Mouse (Mus musculus) embryonic facial prominence, embryonic 14.5 days (tissue): ENCODE results near the gene Sp6. TPM values are rescaled to one million over a fixed set of nuclear protein-coding genes. Genes with fewer than 3 reads are reported as not detected.

Experiments
- ATAC-seq: fragments of 200-750 bp; cut with Nextera tagmentation; 2 replicates; pipeline ENCODE4 v1.8.0; 2017; ENCODE audit warnings: low read depth, moderate number of reproducible peaks, moderate TSS enrichment
- DNase-seq: peaks from one replicate; pipeline ENCODE4 v3.0.0-alpha.2; 2015; ENCODE audit warnings: low spot score
- H3K27ac ChIP-seq: fragments of 300-500 bp; sonication (generic); replicated peaks from 2 replicates; pipeline ENCODE4 v1.5.1; 2014; ENCODE audit warnings: low read depth, mild to moderate bottlenecking, low read length, moderate library complexity
- H3K27me3 ChIP-seq: fragments of 300-500 bp; sonication (generic); replicated peaks from 2 replicates; pipeline ENCODE4 v1.6.1; 2014; ENCODE audit warnings: low read length; ENCODE audit not compliant: control insufficient read depth, insufficient read depth
- H3K36me3 ChIP-seq: fragments of 300-500 bp; sonication (generic); 2 replicates; pipeline ENCODE4 v1.6.1; 2014; ENCODE audit warnings: low read length, mixed read lengths; ENCODE audit not compliant: control insufficient read depth, insufficient read depth
- H3K4me1 ChIP-seq: fragments of 300-500 bp; sonication (generic); 2 replicates; pipeline ENCODE4 v1.6.1; 2014; ENCODE audit warnings: antibody characterized with exemption, low read length; ENCODE audit not compliant: control insufficient read depth, insufficient read depth
- H3K4me2 ChIP-seq: fragments of 300-500 bp; sonication (generic); 2 replicates; pipeline ENCODE4 v1.6.1; 2014; ENCODE audit warnings: low read depth, mild to moderate bottlenecking, low read length, moderate library complexity, mixed read lengths
- H3K4me3 ChIP-seq: fragments of 300-500 bp; sonication (generic); 2 replicates; pipeline ENCODE4 v1.5.1; 2014; ENCODE audit warnings: low read depth, mild to moderate bottlenecking, low read length
- H3K9ac ChIP-seq: fragments of 300-500 bp; sonication (generic); 2 replicates; pipeline ENCODE4 v1.6.1; 2014; ENCODE audit warnings: low read depth, mild to moderate bottlenecking, low read length, moderate library complexity, mixed read lengths
- H3K9me3 ChIP-seq: fragments of 300-500 bp; sonication (generic); 2 replicates; pipeline ENCODE4 v1.6.1; 2016; ENCODE audit warnings: low read length; ENCODE audit not compliant: control insufficient read depth
- WGBS: fragments of 180-500 bp; shearing (Covaris S2); extraction: QIAGEN DNeasy Blood & Tissue Kit; methylation state at CpG from one replicate; pipeline ENCODE4 v1.1.7; 2014; 5-methylcytosine and 5-hydroxymethylcytosine counted together
- polyA plus RNA-seq: library from polyadenylated mRNA; unstranded; fragments of >200 nt; fragmentation: Nextera tagmentation; extraction: Ambion mirVana; gene quantifications from 2 replicates; pipeline ENCODE4 v1.2.1, GENCODE M21; 2014

Gene Sp6
- polyA plus RNA-seq, 1 experiment from 2014 or later = 2.1 TPM

DNA sequence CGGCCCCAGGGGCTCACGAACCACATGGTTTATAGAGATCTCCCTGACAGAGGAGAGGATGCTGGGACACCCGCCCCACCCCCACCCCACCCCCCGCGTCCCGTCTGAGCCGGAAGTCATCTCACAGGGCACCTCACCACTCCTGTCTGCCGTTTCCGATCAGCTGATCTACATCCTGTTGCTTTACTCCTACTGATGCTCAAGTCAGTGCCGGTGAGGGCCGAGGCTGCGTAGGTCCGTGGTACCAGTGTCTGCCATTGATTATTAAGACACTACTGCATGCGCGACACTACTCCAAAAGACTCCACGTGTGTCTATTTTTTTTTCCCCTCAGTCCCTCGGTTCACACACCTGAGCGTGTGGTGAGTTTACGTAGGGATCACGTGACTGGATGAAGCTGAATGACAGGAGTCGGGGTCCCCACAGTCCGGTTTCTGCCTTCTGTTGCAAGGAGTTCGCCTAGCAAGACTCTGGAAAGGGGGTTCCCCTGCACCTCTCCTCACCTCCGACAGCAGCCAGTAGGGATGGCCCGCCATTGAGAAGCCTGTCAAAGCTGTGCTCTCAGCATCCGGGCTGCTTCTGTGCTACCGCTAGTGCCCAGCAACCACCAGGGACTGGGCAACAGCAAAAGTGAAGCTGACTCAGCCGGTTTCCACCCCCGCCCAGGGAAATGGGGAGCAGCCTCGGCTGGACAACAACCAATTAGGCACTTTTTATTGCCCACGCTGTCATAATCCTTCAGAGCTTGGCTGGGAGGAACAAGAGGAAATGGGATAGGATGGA is 25.1 kb upstream of the Sp6 start:
- peaks cover 10% of the 10 kb centered on the region; the same call in 1 of the 2 replicates for H3K27me3 ChIP-seq
- DNase-seq = no peak
- no peaks in the 10 kb centered on the region for H3K9me3 ChIP-seq
- H3K9ac ChIP-seq = peak overlapping the region; percentile 5; the same call in 1 of the 2 replicates
- H3K36me3 ChIP-seq = no peaks in the 10 kb centered on the region
- WGBS = 4% methylated on average over 29 of the region's 31 CpGs
- peak; percentile 45; the same call in 1 of the 2 replicates for ATAC-seq
- H3K4me2 ChIP-seq = peak overlapping the region; percentile 49
- H3K4me1 ChIP-seq = peaks cover 7% of the 10 kb centered on the region; the same call in 1 of the 2 replicates
- H3K27ac ChIP-seq = no peak overlapping the region
- H3K4me3 ChIP-seq = peak overlapping the region; percentile 27

- Histone ChIP-seq H3K27ac (no peak overlapping the region), H3K36me3 (no peaks in the 10 kb centered on the region), H3K27me3 (peaks cover 10% of the 10 kb centered on the region), H3K9ac (no peak overlapping the region), H3K9me3 (no peaks in the 10 kb centered on the region), H3K4me3 (no peak overlapping the region), H3K4me2 (no peak overlapping the region), H3K4me1 (peaks cover 7% of the 10 kb centered on the region; the same call in 1 of the 2 replicates)
- 80% methylated on average over 5 of the region's 5 CpGs for WGBS
- no peak for DNase-seq
- no peak for ATAC-seq
Observed at GRCm38 (mm10) chr11:96991501-96991900, 21.7 kb upstream of the Sp6 start.

DNA sequence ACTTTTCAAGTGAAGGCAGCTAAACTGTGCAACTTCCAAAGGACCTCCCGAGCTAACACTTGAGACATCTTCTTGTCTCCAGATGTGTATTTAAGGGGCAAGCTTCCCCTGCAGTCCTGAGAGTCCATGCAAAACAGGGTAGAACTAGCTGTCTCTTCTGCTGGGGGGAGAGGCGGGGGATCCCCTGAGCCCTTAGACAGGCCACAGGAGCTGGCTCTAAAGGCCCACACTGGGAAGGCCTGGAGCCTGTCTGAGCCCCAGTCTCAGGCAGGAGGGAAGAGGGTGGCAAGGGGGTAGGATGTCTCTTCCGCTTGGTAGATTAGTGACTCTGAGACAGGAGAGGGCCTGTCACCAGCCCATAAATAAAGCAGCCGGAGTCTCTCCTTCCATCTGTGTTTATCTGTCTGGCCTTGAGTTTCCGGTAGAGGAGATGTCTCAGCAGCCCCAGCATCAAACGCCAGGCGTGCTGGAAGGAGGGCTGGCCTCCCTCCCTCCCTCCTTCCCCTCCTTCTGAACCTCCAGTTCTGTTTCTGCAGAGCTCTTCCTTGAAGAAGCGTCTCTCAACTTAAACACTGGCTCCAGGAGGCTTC is 20.4 kb upstream of the Sp6 start:
- DNase-seq (no peak), ATAC-seq (0 out of 2 replicates have a peak, but pooled peaks have one; percentile 10)
- peaks cover 6% of the 10 kb centered on the region; the same call in 1 of the 2 replicates for H3K4me1 ChIP-seq
- H3K4me2 ChIP-seq = no peak overlapping the region
- no peaks in the 10 kb centered on the region for H3K9me3 ChIP-seq
- H3K9ac ChIP-seq = no peak overlapping the region
- no peak overlapping the region for H3K27ac ChIP-seq
- H3K4me3 ChIP-seq = no peak overlapping the region
- WGBS = 25% methylated on average over 8 of the region's 8 CpGs
- peaks cover 15% of the 10 kb centered on the region for H3K27me3 ChIP-seq
- H3K36me3 ChIP-seq = no peaks in the 10 kb centered on the region

DNA sequence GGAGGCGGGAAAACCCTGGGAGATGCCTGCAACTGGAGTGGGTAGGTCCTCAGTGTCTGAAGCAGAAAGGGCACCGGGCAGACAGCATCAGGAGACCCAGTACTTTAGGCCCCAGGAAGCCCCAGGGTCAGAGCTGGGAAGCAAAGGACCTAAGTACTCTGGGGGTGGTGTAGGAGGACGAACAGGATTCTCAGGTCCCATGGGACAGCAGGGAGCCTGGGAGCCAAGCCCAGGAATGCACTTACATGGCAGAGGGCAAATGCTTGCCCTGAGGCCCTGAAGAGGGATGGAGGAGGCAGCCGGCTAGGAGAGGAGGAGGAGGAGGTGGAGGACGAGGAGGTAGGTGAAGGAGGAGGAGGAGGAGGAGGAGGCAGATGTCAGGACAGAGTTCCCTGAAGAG is 18.2 kb upstream of the Sp6 start:
- no peak for ATAC-seq
- WGBS = 20% methylated on average over 5 of the region's 5 CpGs
- Histone ChIP-seq H3K4me2 (no peak overlapping the region), H3K9me3 (no peaks in the 10 kb centered on the region), H3K9ac (no peak overlapping the region), H3K27ac (no peak overlapping the region), H3K27me3 (peaks cover 33% of the 10 kb centered on the region), H3K4me1 (no peaks in the 10 kb centered on the region), H3K36me3 (no peaks in the 10 kb centered on the region), H3K4me3 (no peak overlapping the region)
- no peak for DNase-seq

DNA sequence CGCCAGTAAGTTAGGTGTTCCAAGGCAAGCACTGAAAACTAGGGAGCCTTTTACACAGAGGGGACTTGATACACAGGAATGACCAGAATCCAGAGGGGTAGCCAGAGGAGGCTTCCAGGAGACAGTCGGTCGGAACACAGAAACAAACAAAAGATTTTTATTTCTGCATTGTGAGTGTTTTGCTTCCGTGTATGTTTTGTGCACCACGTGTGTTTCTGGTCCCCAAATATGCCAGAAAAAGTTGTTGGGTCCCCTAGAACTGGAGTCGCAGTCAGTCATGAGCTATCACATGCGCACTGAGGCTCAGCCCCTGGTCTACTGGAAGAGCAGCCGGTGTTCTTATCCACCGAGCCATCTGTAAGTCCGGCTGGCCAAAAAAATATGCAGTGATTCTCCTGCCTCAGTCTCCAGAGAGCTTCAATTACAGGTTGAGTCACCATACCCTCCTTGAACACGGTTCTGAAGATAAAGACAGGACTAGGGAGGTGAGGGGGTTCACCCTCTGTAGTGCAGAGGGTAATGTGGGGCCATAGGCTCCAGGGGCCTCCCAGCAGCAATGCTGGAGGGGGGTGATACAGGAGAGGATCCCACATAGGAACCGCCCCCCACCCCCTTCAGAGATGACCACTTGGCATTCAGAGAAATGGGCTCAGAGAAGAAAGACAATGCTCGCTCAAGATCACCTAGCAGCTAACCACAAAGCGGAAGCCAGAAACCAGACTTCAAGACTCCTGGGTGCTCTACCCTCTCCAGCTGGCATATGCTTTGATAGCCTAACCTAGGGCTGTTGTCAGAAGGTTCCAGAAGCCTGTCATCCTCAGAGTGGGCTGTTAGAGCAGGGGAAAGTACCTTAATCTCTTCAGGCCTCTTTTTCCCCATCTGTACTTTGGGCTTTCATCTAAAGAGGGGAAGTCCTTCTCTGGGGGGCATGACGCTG is 17.1 kb upstream of the Sp6 start:
- Histone ChIP-seq H3K27ac (no peak overlapping the region), H3K9me3 (no peaks in the 10 kb centered on the region), H3K9ac (no peak overlapping the region), H3K27me3 (peaks cover 33% of the 10 kb centered on the region), H3K4me3 (no peak overlapping the region), H3K4me2 (no peak overlapping the region), H3K4me1 (0 out of 2 replicates have a peak, but pooled peaks cover 4% of the 10 kb centered on the region), H3K36me3 (no peaks in the 10 kb centered on the region)
- 75% methylated on average over 15 of the region's 15 CpGs for WGBS
- ATAC-seq (no peak), DNase-seq (no peak)

GRCm38 (mm10) chr11:96996773-96997379 is 16.3 kb upstream of the Sp6 start:
- WGBS = 14% methylated on average over 15 of the region's 17 CpGs
- ATAC-seq (peak; percentile 24; the same call in 1 of the 2 replicates), DNase-seq (no peak)
- no peaks in the 10 kb centered on the region for H3K9me3 ChIP-seq
- 0 out of 2 replicates have a peak, but pooled peaks cover 4% of the 10 kb centered on the region for H3K4me1 ChIP-seq
- H3K4me3 ChIP-seq = peak overlapping the region; percentile 32
- H3K27me3 ChIP-seq = peaks cover 37% of the 10 kb centered on the region
- no peak overlapping the region for H3K27ac ChIP-seq
- H3K36me3 ChIP-seq = no peaks in the 10 kb centered on the region
- peak overlapping the region; percentile 59 for H3K9ac ChIP-seq
- peak overlapping the region; percentile 60 for H3K4me2 ChIP-seq

DNA sequence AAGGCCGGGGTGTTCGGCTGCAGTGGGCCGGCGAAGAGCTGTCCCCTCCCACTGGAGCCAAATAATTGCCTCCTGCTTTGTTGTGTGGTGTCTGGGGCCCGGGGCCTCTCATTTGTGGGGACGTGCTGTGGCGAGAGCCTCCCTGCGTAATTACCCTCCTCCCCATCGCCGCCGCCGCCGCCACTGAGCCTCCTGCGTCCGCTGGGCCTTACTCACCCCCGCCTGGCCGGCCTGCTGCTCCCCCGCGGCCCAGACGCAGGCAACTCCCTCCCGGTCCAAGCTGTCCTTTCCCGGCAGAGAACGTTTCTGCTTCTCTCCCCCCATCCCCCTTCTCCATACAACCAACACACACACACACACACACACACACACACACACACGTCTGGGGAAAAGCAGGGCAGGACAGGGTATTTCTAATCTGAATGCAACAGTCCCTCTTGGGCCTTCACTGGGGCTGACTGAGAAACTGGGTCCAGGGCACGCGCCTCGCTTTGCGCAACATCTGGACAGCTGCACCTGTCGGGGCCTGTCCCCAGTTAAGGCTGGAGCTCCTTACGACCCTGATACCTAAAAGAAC is 15.7 kb upstream of the Sp6 start:
- no peaks in the 10 kb centered on the region for H3K36me3 ChIP-seq
- peak overlapping the region; percentile 32 for H3K4me3 ChIP-seq
- H3K27me3 ChIP-seq = peaks cover 37% of the 10 kb centered on the region
- 8% methylated on average over 18 of the region's 30 CpGs for WGBS
- peak overlapping the region; percentile 60 for H3K4me2 ChIP-seq
- H3K4me1 ChIP-seq = 0 out of 2 replicates have a peak, but pooled peaks cover 4% of the 10 kb centered on the region
- no peak overlapping the region for H3K27ac ChIP-seq
- DNase-seq (peak; percentile 66), ATAC-seq (peak; percentile 62)
- H3K9ac ChIP-seq = peak overlapping the region; percentile 59
- no peaks in the 10 kb centered on the region for H3K9me3 ChIP-seq
